Mouse (Mus musculus): ENCODE results near the gene Tmed10. TPM values are rescaled to one million over a fixed set of nuclear protein-coding genes. Genes with fewer than 3 reads are reported as not detected.

Gene Tmed10
- total RNA-seq, 2 experiments from 2014 or later: 176 to 278 TPM

GRCm38 (mm10) chr12:85338815-85339214 lies 35.8 kb downstream of the Tmed10 start:
- peak; percentile 50 for ATAC-seq (replicated peaks; ENCODE audit: poor library complexity, severe bottlenecking)

GRCm38 (mm10) chr12:85337567-85338311 lies 36.9 kb downstream of the Tmed10 start:
- no peak for ATAC-seq (replicated peaks; ENCODE audit: poor library complexity, severe bottlenecking)

DNA sequence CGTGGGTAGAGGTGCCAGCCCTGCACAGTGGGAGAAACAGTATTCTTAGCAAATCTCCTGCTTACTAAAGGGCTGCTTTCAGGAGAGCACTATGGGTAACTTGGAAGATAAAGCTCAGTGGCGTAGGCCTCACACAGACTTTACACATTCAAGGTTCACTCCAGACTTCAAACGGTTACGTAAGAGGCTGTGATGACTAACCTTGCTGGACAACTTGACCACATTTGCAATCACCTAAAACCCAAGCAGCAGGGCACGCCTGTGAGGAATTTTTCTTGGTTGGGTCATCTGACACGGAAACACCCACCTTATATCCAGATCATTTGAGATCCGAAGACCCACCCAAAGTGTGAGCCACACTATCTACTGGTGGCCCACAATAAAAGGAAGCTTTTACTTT lies 44.5 kb downstream of the Tmed10 start:
- no peak for ATAC-seq (replicated peaks; ENCODE audit: poor library complexity, severe bottlenecking)

GRCm38 (mm10) chr12:85308651-85309050 lies 66.0 kb downstream of the Tmed10 start:
- ATAC-seq (replicated peaks; ENCODE audit: poor library complexity, severe bottlenecking): no peak

GRCm38 (mm10) chr12:85305247-85305892 lies 69.3 kb downstream of the Tmed10 start:
- ATAC-seq (replicated peaks; ENCODE audit: poor library complexity, severe bottlenecking): peak; percentile 91

- peak; percentile 63 for ATAC-seq (replicated peaks; ENCODE audit: poor library complexity, severe bottlenecking)
Observed at GRCm38 (mm10) chr12:85304725-85305124, 69.9 kb downstream of the Tmed10 start.

DNA sequence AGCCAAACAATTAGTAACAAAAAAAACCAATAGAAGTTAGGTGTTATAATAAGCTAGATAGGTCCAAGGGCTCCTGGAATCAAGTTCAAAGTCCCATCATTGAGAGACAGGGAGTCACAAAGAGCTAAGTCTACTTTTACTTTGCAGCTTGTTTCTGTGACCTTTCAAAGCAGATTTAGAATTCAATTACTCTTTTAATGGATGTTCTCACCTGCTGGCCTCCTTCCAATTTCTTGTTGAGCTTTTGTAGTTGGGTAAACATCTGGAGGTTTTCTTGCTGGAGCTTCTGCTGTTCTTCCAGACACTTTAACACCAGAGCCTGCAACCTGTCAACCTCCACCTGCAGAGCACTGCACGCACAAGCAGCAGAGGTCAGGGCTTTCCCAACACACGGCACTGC lies 71.4 kb downstream of the Tmed10 start:
- no peak for ATAC-seq (replicated peaks; ENCODE audit: poor library complexity, severe bottlenecking)

GRCm38 (mm10) chr12:85298835-85299180 lies 75.8 kb downstream of the Tmed10 start:
- no peak for ATAC-seq (replicated peaks; ENCODE audit: poor library complexity, severe bottlenecking)

DNA sequence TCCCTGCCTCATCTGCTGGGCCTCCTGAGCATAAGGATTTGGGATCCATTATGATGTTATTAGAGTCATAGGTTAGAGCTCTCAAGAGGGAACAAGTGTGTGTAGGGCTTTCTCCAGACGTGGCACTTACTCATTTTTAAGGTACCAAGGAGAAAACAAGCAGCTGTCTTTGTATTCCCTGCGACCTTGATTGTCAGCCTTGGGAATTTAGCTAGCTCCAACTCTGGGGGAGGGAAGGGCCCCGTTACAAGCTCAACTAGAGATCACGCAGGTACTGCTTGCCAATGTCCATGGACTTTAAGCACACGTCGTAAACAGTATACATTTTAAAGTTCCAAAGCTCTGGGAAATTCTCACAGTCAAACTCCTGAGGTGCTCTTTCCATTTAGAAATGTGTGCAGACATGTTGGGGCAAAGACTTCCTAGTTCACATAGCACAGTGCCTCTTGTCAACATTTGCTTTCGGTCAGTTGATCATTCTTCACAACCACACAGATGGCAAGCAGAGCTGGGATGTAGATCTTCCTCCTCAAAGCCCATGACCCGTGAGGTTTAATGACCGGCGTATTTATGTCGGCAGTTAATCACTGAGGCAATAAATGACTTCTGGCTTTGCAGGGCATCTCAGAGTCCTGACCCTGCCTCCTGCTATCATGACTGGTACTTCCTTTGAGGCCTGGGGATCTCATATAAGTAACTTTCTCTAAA lies 76.4 kb downstream of the Tmed10 start:
- ATAC-seq (replicated peaks; ENCODE audit: poor library complexity, severe bottlenecking): no peak

DNA sequence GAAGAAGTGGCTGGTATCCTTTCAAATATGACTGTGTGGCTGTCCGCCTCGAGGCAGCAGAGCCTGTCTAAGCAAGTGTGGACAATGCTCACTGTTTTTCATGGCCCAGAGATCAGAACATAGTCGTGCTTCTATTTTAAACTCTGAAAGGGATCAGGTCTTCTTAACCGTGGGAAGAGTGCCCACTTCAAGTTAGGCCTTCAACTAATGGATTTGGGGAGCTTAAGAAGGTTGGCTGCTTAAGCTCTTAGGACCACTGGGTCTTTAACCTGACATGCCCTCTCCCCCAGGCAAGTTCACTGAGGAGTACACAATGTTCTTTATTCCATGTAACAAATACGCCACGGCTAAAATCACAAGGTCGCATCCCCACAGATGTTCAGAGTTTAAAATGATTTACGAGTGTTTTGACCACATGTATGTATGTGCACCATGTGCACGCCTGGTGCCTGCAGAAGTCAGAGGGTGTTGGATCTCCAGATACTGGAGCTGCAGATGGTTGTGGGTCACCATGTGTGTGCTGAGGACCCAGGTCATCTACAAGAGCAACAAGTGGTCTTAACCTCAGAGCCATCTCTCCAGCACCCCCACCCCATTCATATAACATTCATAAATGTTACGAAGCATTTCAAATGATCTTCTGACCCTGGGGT lies 77.2 kb downstream of the Tmed10 start:
- no peak for ATAC-seq (replicated peaks; ENCODE audit: poor library complexity, severe bottlenecking)

- ATAC-seq (replicated peaks; ENCODE audit: poor library complexity, severe bottlenecking): no peak
Observed at GRCm38 (mm10) chr12:85296915-85297314, 77.7 kb downstream of the Tmed10 start.

DNA sequence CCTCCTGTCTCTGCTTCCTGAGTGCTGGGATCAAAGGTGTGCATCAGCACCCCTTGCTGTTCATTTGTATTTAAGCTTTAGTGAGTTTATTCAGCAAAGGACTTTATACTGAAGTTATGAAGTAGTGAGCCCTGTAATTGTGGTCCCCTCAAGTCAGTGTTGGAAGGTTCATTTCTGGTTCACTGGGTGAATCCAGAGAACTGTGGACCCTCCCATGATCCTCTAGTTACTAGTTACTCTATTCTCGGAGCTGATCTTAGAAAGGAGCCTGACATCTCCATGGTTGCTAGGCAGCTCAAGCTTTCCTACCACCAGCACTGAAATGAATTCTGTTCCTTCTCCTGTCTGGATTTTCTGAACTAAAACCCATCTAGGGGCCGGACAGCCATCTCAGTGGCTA lies 79.1 kb downstream of the Tmed10 start:
- ATAC-seq (replicated peaks; ENCODE audit: poor library complexity, severe bottlenecking): no peak

DNA sequence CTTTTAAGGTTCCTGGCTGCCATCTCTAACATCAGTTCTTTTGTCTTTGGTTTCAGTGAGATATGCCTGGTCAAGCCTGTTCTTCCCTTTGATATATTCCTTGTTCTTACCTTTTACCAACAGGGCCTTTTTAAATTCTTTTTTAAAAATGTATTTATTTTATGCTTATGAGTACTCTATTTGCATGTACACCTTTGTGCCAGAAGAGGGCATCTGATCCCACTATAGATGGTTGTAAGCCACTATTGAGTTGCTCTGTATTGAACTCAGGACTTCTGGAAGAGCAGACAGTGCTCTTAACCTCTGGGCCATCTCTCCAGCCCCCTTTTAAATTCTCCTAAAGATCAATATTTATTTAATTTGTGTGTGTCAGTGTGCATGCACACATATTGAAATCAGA lies 81.7 kb downstream of the Tmed10 start:
- no peak for ATAC-seq (replicated peaks; ENCODE audit: poor library complexity, severe bottlenecking)

- ATAC-seq (replicated peaks; ENCODE audit: poor library complexity, severe bottlenecking): no peak
Observed at GRCm38 (mm10) chr12:85292288-85292687, 82.4 kb downstream of the Tmed10 start.

DNA sequence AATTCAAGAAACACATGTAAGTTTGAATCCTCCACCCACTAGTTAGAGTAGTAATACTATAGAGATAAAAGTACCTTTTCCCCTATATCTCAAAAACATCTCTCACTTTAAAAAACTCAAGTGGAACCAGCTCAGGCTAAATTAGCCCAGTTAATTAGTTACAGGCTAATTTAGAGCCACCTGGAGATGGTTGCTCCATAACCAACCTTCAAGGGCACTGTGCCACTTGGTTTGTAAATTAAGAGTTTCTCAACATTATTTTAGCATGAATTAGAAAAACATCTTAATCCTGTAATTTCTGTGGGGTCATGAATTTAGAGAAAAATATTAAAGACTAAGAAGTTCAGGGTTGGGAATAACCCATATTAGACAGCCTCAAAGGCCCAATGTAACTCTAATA lies 83.1 kb downstream of the Tmed10 start:
- ATAC-seq (replicated peaks; ENCODE audit: poor library complexity, severe bottlenecking): no peak

DNA sequence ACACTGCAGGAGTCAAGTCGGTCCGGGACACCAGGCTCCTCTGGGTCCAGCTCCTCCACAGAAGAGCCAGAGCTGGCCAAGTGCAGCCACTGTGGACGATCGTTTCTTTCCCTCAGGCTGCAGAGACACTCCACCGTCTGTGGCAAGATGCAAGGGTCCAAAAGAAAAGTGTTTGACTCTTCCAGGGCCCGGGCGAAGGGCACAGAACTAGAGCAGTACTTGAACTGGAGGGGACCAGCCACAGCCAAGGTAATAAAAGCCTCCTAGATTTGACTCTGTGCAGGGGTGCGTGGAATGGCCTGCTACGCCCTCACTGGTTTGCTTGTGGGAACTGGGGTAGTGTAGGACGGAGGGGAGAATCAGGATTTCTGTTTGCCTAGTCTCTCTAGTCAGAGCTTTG lies 84.0 kb downstream of the Tmed10 start:
- ATAC-seq (replicated peaks; ENCODE audit: poor library complexity, severe bottlenecking): no peak

Other genes starting within 250 kb of the Tmed10 start
- gene Rps6kl1, start 223.6 kb downstream of the Tmed10 start, total RNA-seq (2014; fragmentation: Nextera tagmentation): not detected in 2 replicates
- gene Rps6kl1, start 223.6 kb downstream of the Tmed10 start, total RNA-seq (2017): not detected in 2 replicates
- gene Pgf, start 197.1 kb downstream of the Tmed10 start, total RNA-seq (2014; fragmentation: Nextera tagmentation): not detected in 2 replicates
- not detected in 2 replicates for gene Pgf, start 197.1 kb downstream of the Tmed10 start, total RNA-seq (2017)
- 51.8 and 89.9 TPM in 2 replicates for gene Eif2b2, start 155.4 kb downstream of the Tmed10 start, total RNA-seq (2014; fragmentation: Nextera tagmentation)
- 44.0 and 61.7 TPM in 2 replicates for gene Eif2b2, start 155.4 kb downstream of the Tmed10 start, total RNA-seq (2017)
- gene Mlh3, start 104.2 kb downstream of the Tmed10 start, total RNA-seq (2014; fragmentation: Nextera tagmentation): 9.8 and 11.1 TPM in 2 replicates
- 7.7 and 7.9 TPM in 2 replicates for gene Mlh3, start 104.2 kb downstream of the Tmed10 start, total RNA-seq (2017)
- gene Acyp1, start 86.4 kb downstream of the Tmed10 start, total RNA-seq (2014; fragmentation: Nextera tagmentation): 39.7 and 58.9 TPM in 2 replicates
- gene Acyp1, start 86.4 kb downstream of the Tmed10 start, total RNA-seq (2017): 34.6 and 69.2 TPM in 2 replicates
- gene Zc2hc1c, start 86.3 kb downstream of the Tmed10 start, total RNA-seq (2014; fragmentation: Nextera tagmentation): not detected in 2 replicates
- not detected in 2 replicates for gene Zc2hc1c, start 86.3 kb downstream of the Tmed10 start, total RNA-seq (2017)
- 33.1 and 44.6 TPM in 2 replicates for gene Nek9, start 35.5 kb downstream of the Tmed10 start, total RNA-seq (2014; fragmentation: Nextera tagmentation)
- 24.1 and 26.6 TPM in 2 replicates for gene Nek9, start 35.5 kb downstream of the Tmed10 start, total RNA-seq (2017)
- gene Fos, start 99.0 kb upstream of the Tmed10 start, total RNA-seq (2014; fragmentation: Nextera tagmentation): 35.1 and 50.4 TPM in 2 replicates
- gene Fos, start 99.0 kb upstream of the Tmed10 start, total RNA-seq (2017): 137 and 160 TPM in 2 replicates
- gene Jdp2, start 224.2 kb upstream of the Tmed10 start, total RNA-seq (2014; fragmentation: Nextera tagmentation): 22.5 and 27.5 TPM in 2 replicates
- gene Jdp2, start 224.2 kb upstream of the Tmed10 start, total RNA-seq (2017): 30.5 and 39.8 TPM in 2 replicates